Mouse (Mus musculus): Measurements from ENCODE around the gene Foxa2. TPM values are rescaled to one million over a fixed set of nuclear protein-coding genes. Genes with fewer than 3 reads are reported as not detected.

The Foxa2 gene
- polyA plus RNA-seq, 1 experiment from 2014 or later: 4.1 TPM

DNA sequence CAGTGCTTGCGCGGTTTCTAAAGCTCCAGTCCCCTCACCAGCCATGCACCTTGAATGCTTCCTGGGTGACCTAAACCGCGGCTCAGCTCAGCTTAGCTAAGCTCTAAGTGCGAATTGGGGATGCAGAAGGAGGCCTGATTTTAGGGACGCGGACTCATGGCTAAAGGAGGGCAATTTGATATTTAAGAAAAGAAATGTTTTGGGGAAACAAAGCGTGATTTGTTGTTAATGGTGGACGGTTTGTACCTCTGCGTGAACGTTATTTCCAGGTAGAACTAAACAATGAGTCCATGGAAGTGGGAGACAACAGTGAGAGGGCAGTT lies 16.2 kb downstream of the Foxa2 start:
- DNase-seq (ENCODE audit: low spot score): no peak
- H3K36me3 ChIP-seq: no peaks in the 10 kb centered on the region
- peak overlapping the region; percentile 35 for H3K4me3 ChIP-seq
- no peak overlapping the region for H3K27ac ChIP-seq
- WGBS: 1% methylated on average over 11 of the region's 11 CpGs
- no peaks in the 10 kb centered on the region for H3K9me3 ChIP-seq
- peaks cover 96% of the 10 kb centered on the region for H3K27me3 ChIP-seq (ENCODE audit: insufficient read depth, poor library complexity, severe bottlenecking)
- 0 out of 2 replicates have a peak, but pooled peaks cover 6% of the 10 kb centered on the region for H3K4me1 ChIP-seq

DNA sequence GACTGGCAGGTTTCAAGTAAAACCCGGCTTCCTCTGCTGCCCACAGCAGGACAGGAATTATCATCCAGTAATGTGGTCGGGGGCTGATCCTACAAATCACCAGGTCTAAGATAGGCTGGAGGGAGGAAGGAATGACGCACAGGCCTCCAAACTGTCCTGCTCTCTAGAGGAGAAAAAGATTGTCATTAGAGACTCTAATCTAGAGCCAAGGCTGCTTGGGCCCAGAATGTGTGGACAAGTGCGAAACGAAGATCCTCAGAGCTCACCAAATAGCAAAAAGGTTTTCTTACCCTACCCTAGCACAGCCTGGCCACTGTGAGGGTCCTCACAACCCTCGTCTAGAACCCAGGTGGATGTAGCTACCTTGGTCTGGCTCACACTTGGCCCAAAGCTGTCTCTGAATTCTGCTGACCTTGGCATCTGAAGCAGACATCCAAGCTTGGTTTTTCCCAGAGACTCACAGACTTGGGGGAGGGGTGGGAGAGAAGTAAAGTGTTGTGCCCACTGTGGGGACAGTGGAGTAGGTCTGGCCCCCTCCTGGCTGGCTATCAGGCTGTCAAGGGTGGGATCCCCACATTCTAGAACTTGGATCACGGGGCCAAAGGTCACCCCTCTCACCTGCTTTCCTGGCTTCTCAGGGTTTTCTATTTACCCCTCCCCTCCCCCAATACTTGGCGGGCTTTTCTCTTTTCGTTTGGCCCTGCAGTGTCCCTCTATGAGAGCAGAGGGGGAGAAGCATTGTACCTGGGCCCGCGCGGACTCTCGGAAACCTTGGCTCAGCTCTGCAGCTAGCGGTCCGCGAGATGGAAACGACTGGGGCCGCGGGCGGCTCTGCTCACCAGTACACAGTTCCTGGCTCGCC lies 16.8 kb downstream of the Foxa2 start:
- Histone ChIP-seq H3K27me3 (ENCODE audit: insufficient read depth, poor library complexity, severe bottlenecking) (peaks cover 96% of the 10 kb centered on the region), H3K9me3 (no peaks in the 10 kb centered on the region), H3K4me3 (peak overlapping the region; percentile 35), H3K36me3 (no peaks in the 10 kb centered on the region), H3K4me1 (0 out of 2 replicates have a peak, but pooled peaks cover 6% of the 10 kb centered on the region), H3K27ac (no peak overlapping the region)
- WGBS: 4% methylated on average over 21 of the region's 21 CpGs
- no peak for DNase-seq (ENCODE audit: low spot score)

DNA sequence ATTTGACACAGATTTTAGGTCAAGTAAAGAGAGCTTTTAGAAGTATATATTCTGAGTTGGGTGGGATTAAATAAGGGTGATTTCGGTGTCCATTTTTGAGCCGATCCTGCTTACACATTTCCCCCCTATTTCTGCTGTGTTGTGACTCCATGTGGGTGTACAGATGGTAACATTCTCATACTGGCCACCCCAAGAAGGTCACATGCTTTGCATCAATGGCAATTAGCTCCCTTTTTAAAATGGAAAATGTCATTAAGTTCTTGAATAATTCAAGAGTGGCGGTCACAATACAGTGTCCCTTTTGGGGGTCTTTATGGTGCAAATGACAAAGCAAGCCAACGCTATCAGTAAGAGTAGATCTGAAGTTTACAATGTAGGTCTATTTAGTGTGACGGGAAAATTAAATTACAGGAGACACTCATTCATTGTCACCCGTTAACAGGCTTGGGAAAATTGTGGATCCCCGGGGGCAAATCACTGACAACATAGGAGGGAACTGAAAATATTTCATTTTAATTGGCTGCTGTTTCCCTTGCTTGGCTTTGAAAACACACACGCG lies 17.6 kb downstream of the Foxa2 start:
- no peak for DNase-seq (ENCODE audit: low spot score)
- 20% methylated on average over 9 of the region's 9 CpGs for WGBS
- H3K9me3 ChIP-seq: no peaks in the 10 kb centered on the region

DNA sequence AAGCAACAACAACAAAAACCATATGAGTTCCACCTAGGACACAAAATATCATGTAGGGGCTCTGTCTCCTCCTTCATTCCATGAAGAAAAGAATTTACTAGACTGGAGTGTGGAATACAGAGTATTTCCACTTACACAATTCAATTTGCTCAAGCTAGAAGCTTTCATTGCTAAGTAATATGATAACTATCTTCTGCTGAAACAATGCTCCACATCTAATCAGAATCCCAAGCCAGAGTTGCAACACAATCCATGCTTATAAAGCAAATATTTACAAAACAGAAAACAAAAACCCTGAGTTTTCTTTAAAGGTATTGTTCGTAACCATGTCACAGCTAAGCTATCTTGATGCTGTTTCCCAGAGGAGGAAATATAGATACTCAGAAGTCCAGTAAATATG lies 20.4 kb downstream of the Foxa2 start:
- DNase-seq (ENCODE audit: low spot score): no peak
- Histone ChIP-seq H3K9me3 (no peaks in the 10 kb centered on the region), H3K36me3 (no peaks in the 10 kb centered on the region), H3K4me3 (no peak overlapping the region), H3K27me3 (ENCODE audit: insufficient read depth, poor library complexity, severe bottlenecking) (peaks cover 100% of the 10 kb centered on the region), H3K27ac (no peak overlapping the region), H3K4me1 (0 out of 2 replicates have a peak, but pooled peaks cover 6% of the 10 kb centered on the region)
- 65% methylated on average over 1 of the region's 1 CpGs for WGBS

More for the DNA sequence above, 17.6 kb downstream of the Foxa2 start:
- 0 out of 2 replicates have a peak, but pooled peaks cover 6% of the 10 kb centered on the region for H3K4me1 ChIP-seq
- no peak overlapping the region for H3K27ac ChIP-seq
- H3K4me3 ChIP-seq: no peak overlapping the region
- H3K27me3 ChIP-seq (ENCODE audit: insufficient read depth, poor library complexity, severe bottlenecking): peaks cover 96% of the 10 kb centered on the region
- no peaks in the 10 kb centered on the region for H3K36me3 ChIP-seq

DNA sequence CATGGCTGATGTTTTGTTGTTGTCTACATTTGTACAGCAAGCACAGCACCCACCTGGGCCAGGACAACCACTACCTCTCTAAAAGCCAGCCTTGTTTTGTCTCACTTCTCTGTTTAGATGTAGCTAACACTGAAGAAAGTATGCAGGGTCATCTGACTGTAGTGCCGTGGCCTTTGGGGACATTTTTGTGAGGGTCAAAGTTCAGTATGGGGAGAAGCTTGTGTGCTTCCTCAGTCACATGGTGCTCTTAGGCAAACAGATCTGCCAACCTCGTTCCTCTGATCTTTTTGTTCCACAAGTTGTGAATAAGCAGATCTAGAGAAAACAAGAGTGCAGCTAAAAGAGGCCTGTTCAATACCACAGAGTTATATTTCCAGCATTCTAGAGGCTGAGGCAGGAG lies 21.3 kb downstream of the Foxa2 start:
- no peaks in the 10 kb centered on the region for H3K36me3 ChIP-seq
- no peak for DNase-seq (ENCODE audit: low spot score)

DNA sequence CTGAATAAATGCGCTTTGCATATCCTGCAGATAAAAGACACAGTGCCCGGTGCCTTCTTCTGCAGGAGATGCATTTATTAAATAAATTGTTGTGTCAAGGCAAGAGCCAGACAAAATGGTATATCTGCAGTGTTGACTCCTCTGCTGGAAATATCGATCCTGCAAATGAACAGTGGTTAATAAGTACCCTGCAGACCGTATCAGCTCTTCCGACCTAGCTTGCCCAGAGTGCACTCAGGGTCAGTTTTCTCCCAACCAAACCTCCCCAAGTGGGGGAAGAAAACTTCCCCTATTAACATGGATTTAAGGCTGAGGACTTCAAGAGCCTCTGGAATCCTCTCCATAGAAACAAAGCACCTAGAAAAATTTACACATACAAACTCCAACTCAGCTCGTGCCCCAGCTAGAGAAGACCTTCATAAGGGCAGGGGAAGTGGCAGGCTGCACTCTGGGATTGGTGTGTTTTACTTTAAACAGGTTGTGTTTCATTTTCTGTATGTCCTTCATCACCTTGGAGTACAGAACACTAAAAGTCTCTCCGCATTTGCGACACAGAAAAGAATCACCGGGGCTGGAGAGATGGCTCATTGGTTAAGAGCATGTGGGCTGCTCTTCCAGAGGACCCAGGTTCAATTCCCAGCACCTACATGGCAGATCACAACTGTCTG lies 22.4 kb downstream of the Foxa2 start:
- Histone ChIP-seq H3K9me3 (no peaks in the 10 kb centered on the region), H3K36me3 (no peaks in the 10 kb centered on the region), H3K27ac (no peak overlapping the region), H3K4me3 (no peak overlapping the region), H3K4me1 (0 out of 2 replicates have a peak, but pooled peaks cover 3% of the 10 kb centered on the region), H3K27me3 (ENCODE audit: insufficient read depth, poor library complexity, severe bottlenecking) (peaks cover 88% of the 10 kb centered on the region)
- 73% methylated on average over 9 of the region's 9 CpGs for WGBS
- no peak for DNase-seq (ENCODE audit: low spot score)

More for the DNA sequence above, 21.3 kb downstream of the Foxa2 start:
- Histone ChIP-seq H3K27me3 (ENCODE audit: insufficient read depth, poor library complexity, severe bottlenecking) (peaks cover 98% of the 10 kb centered on the region), H3K4me3 (no peak overlapping the region), H3K4me1 (0 out of 2 replicates have a peak, but pooled peaks cover 5% of the 10 kb centered on the region), H3K27ac (no peak overlapping the region), H3K9me3 (no peaks in the 10 kb centered on the region)
- 22% methylated on average over 2 of the region's 2 CpGs for WGBS

DNA sequence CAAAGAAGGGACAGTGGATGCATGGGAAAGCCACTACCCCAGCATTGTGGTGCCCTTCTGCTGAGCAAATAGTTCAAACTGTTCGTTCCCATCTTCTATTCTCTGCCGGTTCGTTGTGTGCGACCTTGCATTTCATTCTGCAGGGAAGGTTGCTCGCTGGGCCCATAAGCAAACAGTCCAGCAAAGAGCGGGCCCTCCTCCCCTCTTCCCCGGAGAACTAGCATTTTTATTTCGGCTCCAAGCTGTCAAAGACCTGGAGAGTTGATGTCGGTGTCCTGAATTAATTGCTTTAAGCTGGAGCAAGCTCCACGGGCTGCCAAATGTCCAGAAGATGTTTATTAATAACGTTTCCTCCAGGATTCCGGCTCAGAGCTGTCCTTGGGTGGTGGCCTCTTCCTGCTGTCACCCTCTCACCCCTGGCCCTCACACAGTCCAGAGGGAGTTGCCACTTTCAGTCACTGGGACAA lies 23.4 kb downstream of the Foxa2 start:
- WGBS: 20% methylated on average over 12 of the region's 12 CpGs
- Histone ChIP-seq H3K36me3 (no peaks in the 10 kb centered on the region), H3K4me1 (0 out of 2 replicates have a peak, but pooled peaks cover 3% of the 10 kb centered on the region), H3K9me3 (no peaks in the 10 kb centered on the region), H3K27me3 (ENCODE audit: insufficient read depth, poor library complexity, severe bottlenecking) (peaks cover 88% of the 10 kb centered on the region), H3K4me3 (no peak overlapping the region), H3K27ac (no peak overlapping the region)
- DNase-seq (ENCODE audit: low spot score): no peak

DNA sequence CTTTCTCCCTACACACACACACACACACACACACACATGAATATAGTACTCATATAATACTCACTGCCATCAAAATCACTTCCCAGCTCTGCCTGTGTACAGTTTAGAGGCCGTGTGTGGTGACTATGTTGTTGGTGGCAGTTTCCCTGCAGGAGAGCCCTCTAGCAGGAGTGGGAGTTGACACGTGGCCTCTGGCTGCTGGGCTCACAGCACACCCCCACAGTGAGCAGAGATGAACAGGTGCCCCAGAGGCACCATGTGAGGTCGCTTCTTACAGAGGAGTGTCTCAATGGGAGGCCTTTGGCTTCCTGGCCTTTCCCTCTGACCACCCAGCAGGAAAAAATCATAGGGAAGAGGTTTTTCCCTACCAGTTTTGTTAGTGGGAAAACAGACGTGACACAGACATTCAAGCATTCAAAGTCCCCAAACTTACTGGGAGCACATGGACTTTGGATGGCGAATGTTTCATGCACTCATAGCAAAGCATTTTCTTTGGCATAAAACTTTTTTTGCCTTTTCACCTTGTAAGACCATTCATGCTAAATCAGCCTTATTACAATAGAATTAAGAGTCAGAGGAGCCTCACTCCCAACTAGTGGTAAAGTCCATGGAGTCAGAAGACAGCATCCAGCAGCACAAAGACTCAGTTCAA lies 24.7 kb downstream of the Foxa2 start:
- 41% methylated on average over 5 of the region's 5 CpGs for WGBS
- Histone ChIP-seq H3K4me1 (0 out of 2 replicates have a peak, but pooled peaks cover 3% of the 10 kb centered on the region), H3K9me3 (no peaks in the 10 kb centered on the region), H3K36me3 (no peaks in the 10 kb centered on the region), H3K4me3 (no peak overlapping the region), H3K27me3 (ENCODE audit: insufficient read depth, poor library complexity, severe bottlenecking) (peaks cover 79% of the 10 kb centered on the region), H3K27ac (no peak overlapping the region)
- no peak for DNase-seq (ENCODE audit: low spot score)

DNA sequence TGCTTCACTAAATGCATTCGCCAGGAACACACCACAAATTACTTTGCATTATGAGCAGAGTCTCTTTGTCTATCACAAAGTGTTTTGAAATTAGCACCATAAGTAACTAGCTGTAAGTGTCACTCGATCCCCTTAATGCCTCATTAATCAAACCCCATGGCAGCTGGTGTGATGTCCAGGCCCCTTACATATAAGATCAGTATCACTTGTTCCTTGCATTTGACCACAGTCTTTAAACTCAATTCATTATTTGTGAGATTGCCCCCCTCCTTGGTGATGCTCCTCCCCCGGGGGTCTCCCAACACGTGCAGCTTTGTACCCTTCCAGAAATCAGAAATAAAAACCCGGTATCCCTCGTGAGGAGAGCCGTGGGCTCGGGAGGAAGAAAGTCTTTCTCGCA lies 25.8 kb downstream of the Foxa2 start:
- Histone ChIP-seq H3K27ac (no peak overlapping the region), H3K27me3 (ENCODE audit: insufficient read depth, poor library complexity, severe bottlenecking) (peaks cover 68% of the 10 kb centered on the region), H3K4me3 (no peak overlapping the region), H3K4me1 (0 out of 2 replicates have a peak, but pooled peaks cover 3% of the 10 kb centered on the region), H3K36me3 (no peaks in the 10 kb centered on the region), H3K9me3 (no peaks in the 10 kb centered on the region)
- WGBS: 47% methylated on average over 9 of the region's 9 CpGs
- DNase-seq (ENCODE audit: low spot score): no peak

DNA sequence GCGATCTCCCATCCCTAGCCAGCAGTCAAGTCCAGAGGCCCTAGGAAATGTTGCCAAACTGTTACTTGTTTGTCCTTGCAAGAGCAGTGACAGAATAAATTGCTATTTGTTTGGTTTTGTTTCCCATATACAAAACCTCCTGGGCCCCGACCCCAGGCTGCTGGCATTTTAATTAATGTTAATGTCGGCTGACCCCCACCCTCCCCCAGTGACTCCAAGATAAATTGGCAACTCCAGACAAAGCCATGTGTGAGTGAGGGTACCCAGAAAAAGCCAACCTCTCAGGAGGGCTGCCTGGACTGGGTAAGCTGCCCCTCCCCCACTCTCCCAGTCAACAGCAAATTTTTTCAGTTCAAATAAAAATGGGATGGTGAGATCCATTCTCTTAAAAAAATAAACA lies 26.6 kb downstream of the Foxa2 start:
- H3K27me3 ChIP-seq (ENCODE audit: insufficient read depth, poor library complexity, severe bottlenecking): peaks cover 59% of the 10 kb centered on the region
- H3K27ac ChIP-seq: no peak overlapping the region
- WGBS: 26% methylated on average over 3 of the region's 3 CpGs
- no peaks in the 10 kb centered on the region for H3K36me3 ChIP-seq
- H3K9me3 ChIP-seq: no peaks in the 10 kb centered on the region
- H3K4me3 ChIP-seq: no peak overlapping the region
- 0 out of 2 replicates have a peak, but pooled peaks cover 3% of the 10 kb centered on the region for H3K4me1 ChIP-seq
- DNase-seq (ENCODE audit: low spot score): no peak

DNA sequence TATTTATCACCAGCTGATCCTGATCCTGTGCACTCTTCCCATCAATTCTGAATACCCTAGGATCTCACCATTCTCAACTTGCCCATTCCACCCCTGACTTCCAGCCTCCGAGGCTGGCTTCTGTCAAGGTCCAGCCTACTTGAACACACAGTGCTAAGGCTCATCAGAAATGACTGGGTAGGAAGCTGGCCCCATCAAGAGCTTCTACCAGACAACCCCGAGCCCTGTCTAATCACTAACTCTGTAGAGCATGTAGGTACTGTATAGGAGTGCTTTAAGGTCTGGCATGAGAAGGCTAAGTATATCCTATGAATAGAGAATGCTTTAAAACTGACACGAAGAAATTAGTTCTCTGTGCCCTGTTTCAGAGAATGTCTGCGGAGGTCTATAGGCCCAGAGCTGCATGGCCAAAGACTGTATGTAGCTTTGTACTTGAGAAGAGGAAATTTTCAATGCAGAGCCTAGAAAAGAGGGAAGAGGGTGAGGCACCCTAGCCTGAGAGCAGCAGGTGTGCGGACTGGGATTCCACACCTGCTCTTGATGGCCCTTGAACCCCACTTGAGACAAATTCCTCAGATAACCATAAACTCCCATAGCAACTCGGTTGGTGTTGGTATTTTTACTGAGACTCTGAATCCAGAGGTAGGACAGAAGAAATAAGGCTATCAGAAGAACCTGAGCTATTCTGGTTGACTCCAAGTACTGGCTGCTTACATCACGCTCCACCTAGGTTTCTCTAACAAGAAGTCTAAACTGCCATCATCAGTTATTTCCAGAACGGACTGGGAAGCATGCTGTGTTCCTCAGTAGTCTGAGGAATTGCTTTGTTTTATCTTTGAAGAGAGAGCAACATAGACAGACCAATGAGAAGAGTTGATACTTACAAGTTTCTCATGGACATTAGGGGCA lies 28.7 kb downstream of the Foxa2 start:
- DNase-seq (ENCODE audit: low spot score): no peak
- WGBS: 75% methylated on average over 8 of the region's 8 CpGs

DNA sequence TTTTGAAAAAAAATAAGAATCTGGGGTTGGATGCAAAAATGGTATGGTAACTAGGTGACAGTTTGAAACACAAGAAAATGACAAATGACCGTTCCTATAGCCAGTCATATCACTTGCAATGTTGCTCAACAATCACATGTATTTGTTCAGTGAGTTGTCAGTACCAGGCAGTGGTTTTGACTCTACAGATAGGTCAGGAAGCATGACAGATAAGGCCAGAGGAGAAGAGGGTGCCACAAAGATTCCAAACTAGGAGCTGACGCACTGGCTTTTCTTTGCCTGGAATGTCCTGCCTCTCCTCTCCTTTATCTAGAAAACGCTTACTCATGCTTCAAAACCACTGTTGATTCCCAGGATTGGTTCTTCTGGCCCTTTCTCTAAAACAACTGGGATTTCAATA lies 33.4 kb downstream of the Foxa2 start:
- Histone ChIP-seq H3K4me1 (no peaks in the 10 kb centered on the region), H3K36me3 (no peaks in the 10 kb centered on the region), H3K27ac (no peak overlapping the region; the same call in 1 of the 2 replicates), H3K4me3 (no peak overlapping the region), H3K27me3 (ENCODE audit: insufficient read depth, poor library complexity, severe bottlenecking) (peaks cover 4% of the 10 kb centered on the region; the same call in 1 of the 2 replicates), H3K9me3 (no peaks in the 10 kb centered on the region)
- no peak for DNase-seq (ENCODE audit: low spot score)
- WGBS: 22% methylated on average over 3 of the region's 3 CpGs

More for the DNA sequence above, 28.7 kb downstream of the Foxa2 start:
- H3K9me3 ChIP-seq: no peaks in the 10 kb centered on the region
- H3K27me3 ChIP-seq (ENCODE audit: insufficient read depth, poor library complexity, severe bottlenecking): peaks cover 39% of the 10 kb centered on the region
- no peak overlapping the region for H3K27ac ChIP-seq
- no peaks in the 10 kb centered on the region for H3K36me3 ChIP-seq
- H3K4me1 ChIP-seq: 0 out of 2 replicates have a peak, but pooled peaks cover 3% of the 10 kb centered on the region
- H3K4me3 ChIP-seq: no peak overlapping the region

All from heart, embryonic 10.5 days (tissue).